Mouse (Mus musculus): Measurements from ENCODE around the gene Ankle1. TPM values are rescaled to one million over a fixed set of nuclear protein-coding genes. Genes with fewer than 3 reads are reported as not detected.

Ankle1 gene
- total and polyA plus RNA-seq, 2 experiments from 2014 or later: 1.1 to 2.2 TPM

GRCm38 (mm10) chr8:71380178-71381171 is 25.3 kb upstream of the Ankle1 start:
- peak overlapping the region; percentile 88 for H3K9ac ChIP-seq (replicated peaks; ENCODE audit: low read length, poor library complexity, severe bottlenecking)
- H3K9me3 ChIP-seq (ENCODE audit: low read length): no peaks in the 10 kb centered on the region
- H3K27ac ChIP-seq (ENCODE audit: low read depth, low read length): no peak overlapping the region
- H3K36me3 ChIP-seq (ENCODE audit: insufficient read depth, low read length): no peaks in the 10 kb centered on the region
- peak overlapping the region; percentile 60 for H3K4me3 ChIP-seq (ENCODE audit: low read depth, low read length)
- H3K4me1 ChIP-seq (ENCODE audit: insufficient read depth, low read length): peaks cover 25% of the 10 kb centered on the region; the same call in 1 of the 2 replicates
- no peaks in the 10 kb centered on the region for H3K27me3 ChIP-seq (ENCODE audit: insufficient read depth, low read length)
- ATAC-seq (ENCODE audit: low FRiP score): no peak
- no peak for TF ChIP-seq CTCF (IDR thresholded peaks at IDR 0.05)
- WGBS: under 1% methylated on average over 68 of the region's 72 CpGs
- DNase-seq (ENCODE audit: low spot score): no peak
- peak overlapping the region; percentile 100 for H3K4me2 ChIP-seq (ENCODE audit: low read depth, low read length, poor library complexity, severe bottlenecking)

- H3K27me3 ChIP-seq (ENCODE audit: insufficient read depth, low read length): no peaks in the 10 kb centered on the region
- TF ChIP-seq CTCF (IDR thresholded peaks at IDR 0.05): no peak
- H3K4me1 ChIP-seq (ENCODE audit: insufficient read depth, low read length): peaks cover 25% of the 10 kb centered on the region; the same call in 1 of the 2 replicates
- DNase-seq (ENCODE audit: low spot score) (no peak), ATAC-seq (ENCODE audit: low FRiP score) (peak; percentile 27; the same call in 1 of the 2 replicates)
- H3K9ac ChIP-seq (replicated peaks; ENCODE audit: low read length, poor library complexity, severe bottlenecking): peak within 1 kb of the TSS; percentile 88
- H3K9me3 ChIP-seq (ENCODE audit: low read length): no peaks in the 10 kb centered on the region
- no peaks in the 10 kb centered on the region for H3K36me3 ChIP-seq (ENCODE audit: insufficient read depth, low read length)
- WGBS: under 1% methylated on average over 63 of the region's 89 CpGs
- H3K4me3 ChIP-seq (ENCODE audit: low read depth, low read length): peak within 1 kb of the TSS; percentile 60
- peak within 1 kb of the TSS; percentile 63 for H3K27ac ChIP-seq (ENCODE audit: low read depth, low read length)
- peak within 1 kb of the TSS; percentile 100 for H3K4me2 ChIP-seq (ENCODE audit: low read depth, low read length, poor library complexity, severe bottlenecking)
These were observed 24.3 kb upstream of the Ankle1 start, which contains the start of gene Nr2f6 for GRCm38 (mm10) chr8:71381421-71381970. TSS of gene Nr2f6 (minus strand) at chr8:71381960.

GRCm38 (mm10) chr8:71381971-71382961 is 23.5 kb upstream of the Ankle1 start:
- H3K9ac ChIP-seq (replicated peaks; ENCODE audit: low read length, poor library complexity, severe bottlenecking): peak overlapping the region; percentile 88
- H3K4me2 ChIP-seq (ENCODE audit: low read depth, low read length, poor library complexity, severe bottlenecking): peak overlapping the region; percentile 100
- H3K27ac ChIP-seq (ENCODE audit: low read depth, low read length): peak overlapping the region; percentile 63
- DNase-seq (ENCODE audit: low spot score) (peak; percentile 86), ATAC-seq (ENCODE audit: low FRiP score) (peak; percentile 81)
- no peaks in the 10 kb centered on the region for H3K36me3 ChIP-seq (ENCODE audit: insufficient read depth, low read length)
- H3K9me3 ChIP-seq (ENCODE audit: low read length): no peaks in the 10 kb centered on the region
- H3K27me3 ChIP-seq (ENCODE audit: insufficient read depth, low read length): no peaks in the 10 kb centered on the region
- TF ChIP-seq CTCF (IDR thresholded peaks at IDR 0.05): no peak
- H3K4me1 ChIP-seq (ENCODE audit: insufficient read depth, low read length): peaks cover 25% of the 10 kb centered on the region; the same call in 1 of the 2 replicates
- peak overlapping the region; percentile 60 for H3K4me3 ChIP-seq (ENCODE audit: low read depth, low read length)
- 3% methylated on average over 54 of the region's 80 CpGs for WGBS

- H3K4me1 ChIP-seq (ENCODE audit: insufficient read depth, low read length): peaks cover 25% of the 10 kb centered on the region; the same call in 1 of the 2 replicates
- no peak overlapping the region for H3K9ac ChIP-seq (replicated peaks; ENCODE audit: low read length, poor library complexity, severe bottlenecking)
- no peak for TF ChIP-seq CTCF (IDR thresholded peaks at IDR 0.05)
- H3K9me3 ChIP-seq (ENCODE audit: low read length): no peaks in the 10 kb centered on the region
- no peaks in the 10 kb centered on the region for H3K36me3 ChIP-seq (ENCODE audit: insufficient read depth, low read length)
- H3K4me2 ChIP-seq (ENCODE audit: low read depth, low read length, poor library complexity, severe bottlenecking): no peak overlapping the region
- no peak for ATAC-seq (ENCODE audit: low FRiP score)
- H3K27ac ChIP-seq (ENCODE audit: low read depth, low read length): 0 out of 2 replicates have a peak overlapping the region, but pooled peaks have one; percentile 6
- H3K4me3 ChIP-seq (ENCODE audit: low read depth, low read length): no peak overlapping the region
- H3K27me3 ChIP-seq (ENCODE audit: insufficient read depth, low read length): no peaks in the 10 kb centered on the region
- DNase-seq (ENCODE audit: low spot score): no peak
- 15% methylated on average over 12 of the region's 12 CpGs for WGBS
These were observed 22.4 kb upstream of the Ankle1 start for GRCm38 (mm10) chr8:71383396-71383795.

GRCm38 (mm10) chr8:71383860-71384259 is 21.9 kb upstream of the Ankle1 start:
- H3K4me3 ChIP-seq (ENCODE audit: low read depth, low read length): no peak overlapping the region
- H3K27ac ChIP-seq (ENCODE audit: low read depth, low read length): no peak overlapping the region
- H3K9ac ChIP-seq (replicated peaks; ENCODE audit: low read length, poor library complexity, severe bottlenecking): no peak overlapping the region
- DNase-seq (ENCODE audit: low spot score) (no peak), ATAC-seq (ENCODE audit: low FRiP score) (no peak)
- no peak for TF ChIP-seq CTCF (IDR thresholded peaks at IDR 0.05)
- peaks cover 24% of the 10 kb centered on the region; the same call in 1 of the 2 replicates for H3K4me1 ChIP-seq (ENCODE audit: insufficient read depth, low read length)
- H3K4me2 ChIP-seq (ENCODE audit: low read depth, low read length, poor library complexity, severe bottlenecking): no peak overlapping the region
- H3K9me3 ChIP-seq (ENCODE audit: low read length): no peaks in the 10 kb centered on the region
- no peaks in the 10 kb centered on the region for H3K27me3 ChIP-seq (ENCODE audit: insufficient read depth, low read length)
- WGBS: 49% methylated on average over 3 of the region's 3 CpGs
- H3K36me3 ChIP-seq (ENCODE audit: insufficient read depth, low read length): no peaks in the 10 kb centered on the region
